Mouse (Mus musculus) forebrain, embryonic 14.5 days (tissue): ENCODE measurements around the gene H13. TPM values are rescaled to one million over a fixed set of nuclear protein-coding genes. Genes with fewer than 3 reads are reported as not detected.

ENCODE experiments used
- ATAC-seq: fragments of 200-750 bp; cut with Nextera tagmentation; 2 replicates; pipeline ENCODE4 v1.8.0; 2017; ENCODE audit warnings: mild to moderate bottlenecking, moderate library complexity
- DNase-seq: peaks from one replicate; pipeline ENCODE4 v3.0.0-alpha.2; 2015; ENCODE audit warnings: low spot score
- H3K27ac ChIP-seq: fragments of 300-500 bp; sonication (generic); 2 replicates; pipeline ENCODE4 v1.5.1; 2014; ENCODE audit warnings: low read depth, mild to moderate bottlenecking, control low read depth, low read length, moderate library complexity
- H3K27me3 ChIP-seq: fragments of 300-500 bp; sonication (generic); replicated peaks from 2 replicates; pipeline ENCODE4 v1.6.1; 2014; ENCODE audit warnings: low read length, control low read depth, mixed read lengths; ENCODE audit not compliant: control insufficient read depth, insufficient read depth
- H3K36me3 ChIP-seq: fragments of 300-500 bp; sonication (generic); 2 replicates; pipeline ENCODE4 v1.6.1; 2014; ENCODE audit warnings: low read length, control low read depth; ENCODE audit not compliant: control insufficient read depth, insufficient read depth
- H3K4me1 ChIP-seq: fragments of 300-500 bp; sonication (generic); 2 replicates; pipeline ENCODE4 v1.6.1; 2014; ENCODE audit warnings: antibody characterized with exemption, low read length, control low read depth; ENCODE audit not compliant: control insufficient read depth, insufficient read depth
- H3K4me2 ChIP-seq: fragments of 300-500 bp; sonication (generic); 2 replicates; pipeline ENCODE4 v1.6.1; 2014; ENCODE audit warnings: mild to moderate bottlenecking, control low read depth, low read length
- H3K4me3 ChIP-seq: fragments of 300-500 bp; sonication (generic); 2 replicates; pipeline ENCODE4 v1.5.1; 2014; ENCODE audit warnings: low read depth, low read length, control low read depth
- H3K9ac ChIP-seq: fragments of 300-500 bp; sonication (generic); 2 replicates; pipeline ENCODE4 v1.6.1; 2014; ENCODE audit warnings: mild to moderate bottlenecking, low read length, control low read depth, moderate library complexity
- H3K9me3 ChIP-seq: fragments of 300-500 bp; sonication (generic); replicated peaks from 2 replicates; pipeline ENCODE4 v1.6.1; 2016; ENCODE audit warnings: low read length, control low read depth, mixed read lengths; ENCODE audit not compliant: control insufficient read depth
- WGBS: fragments of 180-500 bp; shearing (Covaris S2); extraction: QIAGEN DNeasy Blood & Tissue Kit; methylation state at CpG from one replicate; pipeline ENCODE4 v1.1.7; 2014; 5-methylcytosine and 5-hydroxymethylcytosine counted together
- polyA plus RNA-seq: library from polyadenylated mRNA; unstranded; fragments of >200 nt; fragmentation: Nextera tagmentation; extraction: Ambion mirVana; gene quantifications from 2 replicates; pipeline ENCODE4 v1.2.1, GENCODE M21; 2014

Gene H13
- polyA plus RNA-seq, 1 experiment from 2014 or later = 136 TPM

- 69% methylated on average over 17 of the region's 17 CpGs for WGBS
- Histone ChIP-seq H3K27me3 (no peaks in the 10 kb centered on the region), H3K4me1 (peaks cover 8% of the 10 kb centered on the region), H3K4me3 (no peak overlapping the region), H3K4me2 (no peak overlapping the region), H3K9me3 (no peaks in the 10 kb centered on the region), H3K36me3 (no peaks in the 10 kb centered on the region), H3K9ac (no peak overlapping the region), H3K27ac (no peak overlapping the region)
- DNase-seq = no peak
- no peak for ATAC-seq
Observed at GRCm38 (mm10) chr2:152756474-152757393, 87.5 kb downstream of the H13 start.

GRCm38 (mm10) chr2:152757478-152757877 is 88.2 kb downstream of the H13 start:
- 77% methylated on average over 2 of the region's 2 CpGs for WGBS
- no peak for ATAC-seq

More at GRCm38 (mm10) chr2:152757478-152757877, 88.2 kb downstream of the H13 start:
- DNase-seq = peak; percentile 40
- Histone ChIP-seq H3K27me3 (no peaks in the 10 kb centered on the region), H3K4me2 (no peak overlapping the region), H3K9me3 (no peaks in the 10 kb centered on the region), H3K27ac (no peak overlapping the region), H3K36me3 (no peaks in the 10 kb centered on the region), H3K4me3 (no peak overlapping the region), H3K9ac (no peak overlapping the region), H3K4me1 (peaks cover 8% of the 10 kb centered on the region)

Other genes starting within 250 kb of the H13 start
- gene Defb23, start 204.8 kb upstream of the H13 start, polyA plus RNA-seq = not detected in 2 replicates
- not detected in 2 replicates for gene Defb20, start 192.4 kb upstream of the H13 start, polyA plus RNA-seq
- not detected in 2 replicates for gene Defb22, start 179.3 kb upstream of the H13 start, polyA plus RNA-seq
- gene Defb26, start 157.8 kb upstream of the H13 start, polyA plus RNA-seq = not detected in 2 replicates
- gene Defb28, start 151.2 kb upstream of the H13 start, polyA plus RNA-seq = not detected in 2 replicates
- gene Defb29, start 129.4 kb upstream of the H13 start, polyA plus RNA-seq = not detected in 2 replicates
- gene Gm17416, start 100.1 kb upstream of the H13 start, polyA plus RNA-seq = not detected in 2 replicates
- gene Defb21, start 96.7 kb upstream of the H13 start, polyA plus RNA-seq = not detected in 2 replicates
- not detected in 2 replicates for gene Defb19, start 89.1 kb upstream of the H13 start, polyA plus RNA-seq
- not detected in 2 replicates for gene Defb45, start 70.1 kb upstream of the H13 start, polyA plus RNA-seq
- gene Defb36, start 65.1 kb upstream of the H13 start, polyA plus RNA-seq = not detected in 2 replicates
- gene Defb25, start 46.4 kb upstream of the H13 start, polyA plus RNA-seq = not detected in 2 replicates
- 0.34 and 0.53 TPM in 2 replicates for gene Rem1, start 42.5 kb upstream of the H13 start, polyA plus RNA-seq
- 35.8 and 42.6 TPM in 2 replicates for gene Mcts2, start 17.6 kb downstream of the H13 start, polyA plus RNA-seq
- gene Id1, start 66.8 kb downstream of the H13 start, polyA plus RNA-seq = 29.2 and 32.8 TPM in 2 replicates
- 4.5 and 5.9 TPM in 2 replicates for gene Cox4i2, start 84.7 kb downstream of the H13 start, polyA plus RNA-seq
- 179 and 189 TPM in 2 replicates for gene Bcl2l1, start 162.3 kb downstream of the H13 start, polyA plus RNA-seq
- 70.1 and 81.5 TPM in 2 replicates for gene Tpx2, start 178.5 kb downstream of the H13 start, polyA plus RNA-seq
- gene Mylk2, start 241.9 kb downstream of the H13 start, polyA plus RNA-seq = not detected in 2 replicates